Mouse (Mus musculus) WW6 (cell line): ENCODE data around the gene Dctn2.

Experiments used
- DNase-seq: peaks from one replicate; pipeline ENCODE4 v3.0.0-alpha.2; 2013; ENCODE audit warnings: low read depth, low spot score

Gene Dctn2

GRCm38 (mm10) chr10:127263631-127264030 is 2.5 kb upstream of the Dctn2 start:
- DNase-seq: no peak

- DNase-seq: no peak
Observed at GRCm38 (mm10) chr10:127264336-127264735, 1.8 kb upstream of the Dctn2 start.

- DNase-seq: no peak
Observed at GRCm38 (mm10) chr10:127264971-127265370, 1.2 kb upstream of the Dctn2 start.

GRCm38 (mm10) chr10:127265727-127266111 is 449 bp upstream of the Dctn2 start:
- DNase-seq: no peak

GRCm38 (mm10) chr10:127267318-127267717 is 1.1 kb downstream of the Dctn2 start:
- DNase-seq: no peak

- no peak for DNase-seq
Observed at GRCm38 (mm10) chr10:127268401-127268800, 2.2 kb downstream of the Dctn2 start.

GRCm38 (mm10) chr10:127269036-127269435 is 2.9 kb downstream of the Dctn2 start:
- DNase-seq: no peak

- no peak for DNase-seq
Observed at GRCm38 (mm10) chr10:127269884-127270283, 3.7 kb downstream of the Dctn2 start.

GRCm38 (mm10) chr10:127272371-127272770 is 6.2 kb downstream of the Dctn2 start:
- no peak for DNase-seq

GRCm38 (mm10) chr10:127274261-127275022 is 8.3 kb downstream of the Dctn2 start:
- no peak for DNase-seq

GRCm38 (mm10) chr10:127279730-127280129 is 13.6 kb downstream of the Dctn2 start:
- no peak for DNase-seq

GRCm38 (mm10) chr10:127281316-127281715 is 15.1 kb downstream of the Dctn2 start:
- DNase-seq: no peak

GRCm38 (mm10) chr10:127282620-127283215 is 16.6 kb downstream of the Dctn2 start:
- no peak for DNase-seq

GRCm38 (mm10) chr10:127284105-127284622 is 18.0 kb downstream of the Dctn2 start:
- DNase-seq: no peak

- no peak for DNase-seq
Observed at GRCm38 (mm10) chr10:127284724-127285500, 18.7 kb downstream of the Dctn2 start.

GRCm38 (mm10) chr10:127285644-127286043 is 19.5 kb downstream of the Dctn2 start:
- no peak for DNase-seq

GRCm38 (mm10) chr10:127286194-127286593 is 20.0 kb downstream of the Dctn2 start:
- DNase-seq: no peak

- DNase-seq: no peak
Observed at GRCm38 (mm10) chr10:127286730-127287129, 20.6 kb downstream of the Dctn2 start.

GRCm38 (mm10) chr10:127287271-127287935 is 21.2 kb downstream of the Dctn2 start:
- no peak for DNase-seq

GRCm38 (mm10) chr10:127287936-127288293 is 21.7 kb downstream of the Dctn2 start:
- DNase-seq: no peak

GRCm38 (mm10) chr10:127288328-127288799 is 22.2 kb downstream of the Dctn2 start:
- DNase-seq: no peak
